Mouse (Mus musculus) forebrain, postnatal 0 days (tissue): ENCODE measurements around the gene Prmt6. TPM values are rescaled to one million over a fixed set of nuclear protein-coding genes. Genes with fewer than 3 reads are reported as not detected.
A peak's percentile ranks its signal among the peaks of the same experiment; 100 is the strongest.

Experiments used
- ATAC-seq: fragments of 200-750 bp; cut with Nextera tagmentation; 2 replicates; pipeline ENCODE4 v1.8.0; 2017; ENCODE audit warnings: mild to moderate bottlenecking, moderate library complexity
- DNase-seq: peaks from one replicate; pipeline ENCODE4 v3.0.0-alpha.2; 2015
- H3K27ac ChIP-seq: fragments of 300-500 bp; sonication (generic); 2 replicates; pipeline ENCODE4 v1.5.1; 2014; ENCODE audit warnings: low read depth, mild to moderate bottlenecking, antibody characterized with exemption, low read length, moderate library complexity, mixed read lengths
- H3K27me3 ChIP-seq: fragments of 300-500 bp; sonication (generic); 2 replicates; pipeline ENCODE4 v1.6.1; 2014; ENCODE audit warnings: mild to moderate bottlenecking, low read length, mixed read lengths; ENCODE audit not compliant: insufficient read depth
- H3K36me3 ChIP-seq: fragments of 300-500 bp; sonication (generic); 2 replicates; pipeline ENCODE4 v1.6.1; 2014; ENCODE audit warnings: mild to moderate bottlenecking, moderate library complexity; ENCODE audit not compliant: insufficient read depth
- H3K4me1 ChIP-seq: fragments of 300-500 bp; sonication (generic); 2 replicates; pipeline ENCODE4 v1.6.1; 2014; ENCODE audit warnings: antibody characterized with exemption; ENCODE audit not compliant: insufficient read depth
- H3K4me2 ChIP-seq: fragments of 300-500 bp; sonication (generic); 2 replicates; pipeline ENCODE4 v1.6.1; 2014; ENCODE audit warnings: low read depth, mild to moderate bottlenecking, moderate library complexity
- H3K4me3 ChIP-seq: fragments of 300-500 bp; sonication (generic); 2 replicates; pipeline ENCODE4 v1.5.1; 2014; ENCODE audit warnings: low read depth, low read length, mixed read lengths
- H3K9ac ChIP-seq: fragments of 300-500 bp; sonication (generic); 2 replicates; pipeline ENCODE4 v1.6.1; 2014; ENCODE audit warnings: mild to moderate bottlenecking
- H3K9me3 ChIP-seq: fragments of 300-500 bp; sonication (generic); 2 replicates; pipeline ENCODE4 v1.6.1; 2016; ENCODE audit warnings: low read length
- CTCF ChIP-seq: sonication (generic); IDR thresholded peaks from 2 replicates; pipeline ENCODE4 v1.5.1; 2016; ENCODE audit warnings: antibody characterized with exemption, control low read depth, low read depth
- WGBS: fragments of 180-500 bp; shearing (Covaris S2); extraction: QIAGEN DNeasy Blood & Tissue Kit; methylation state at CpG from one replicate; pipeline ENCODE4 v1.1.7; 2014; 5-methylcytosine and 5-hydroxymethylcytosine counted together
- polyA plus RNA-seq: library from polyadenylated mRNA; unstranded; fragments of >200 nt; fragmentation: Nextera tagmentation; extraction: Ambion mirVana; gene quantifications from 2 replicates; pipeline ENCODE4 v1.2.1, GENCODE M21; 2015
- total RNA-seq: library from RNA; depleted of rRNA; stranded (reverse); fragments of >200 nt; gene quantifications from 2 replicates; pipeline ENCODE4 v1.2.3, GENCODE M21; 2014; rRNA removed

The Prmt6 gene
- total RNA-seq = 27.9 and 39.8 TPM in 2 replicates
- 22.6 and 23.4 TPM in 2 replicates for polyA plus RNA-seq

GRCm38 (mm10) chr3:110250839-110251700 lies at the start of gene Prmt6:
TSS of gene Prmt6 (minus strand) at chr3:110250998.
- H3K27me3 ChIP-seq = no peaks in the 10 kb centered on the region
- H3K27ac ChIP-seq = peak within 1 kb of the TSS; percentile 97
- H3K9me3 ChIP-seq = no peaks in the 10 kb centered on the region
- H3K4me1 ChIP-seq = peaks cover 9% of the 10 kb centered on the region; the same call in 1 of the 2 replicates
- DNase-seq (peak; percentile 94), ATAC-seq (peak; percentile 96)
- H3K36me3 ChIP-seq = peaks cover 13% of the 10 kb centered on the region
- 21% methylated on average over 38 of the region's 38 CpGs for WGBS
- TF ChIP-seq CTCF = no peak
- H3K4me2 ChIP-seq = peak within 1 kb of the TSS; percentile 72
- H3K9ac ChIP-seq = peak within 1 kb of the TSS; percentile 97
- peak within 1 kb of the TSS; percentile 79 for H3K4me3 ChIP-seq

DNA sequence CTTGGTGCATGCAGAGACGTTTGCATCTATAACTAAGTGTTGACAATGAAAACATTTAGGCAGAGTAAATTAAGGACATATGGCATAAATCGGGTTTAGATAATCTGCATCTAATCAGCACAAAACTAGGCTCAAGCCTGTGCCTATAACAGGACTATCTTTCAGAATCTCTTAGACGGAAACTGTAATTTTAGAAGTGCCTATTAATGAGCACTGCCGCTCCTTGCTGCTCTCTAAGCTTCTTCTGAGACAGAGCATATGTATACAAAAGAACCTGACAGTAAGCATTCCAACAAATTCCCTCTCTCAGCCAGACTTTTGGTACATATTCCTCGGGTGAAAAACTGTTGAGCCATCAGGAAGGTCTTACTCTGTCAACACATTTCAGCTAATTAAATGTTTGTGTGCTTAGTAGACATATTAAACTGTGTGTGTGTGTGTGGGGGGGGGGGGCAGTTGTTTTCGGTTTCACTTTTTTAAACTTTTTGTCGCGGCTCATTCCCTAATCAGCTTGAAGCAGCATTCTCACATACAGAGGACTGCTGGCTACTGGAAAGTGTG lies 39.8 kb upstream of the Prmt6 start:
- Histone ChIP-seq H3K27me3 (no peaks in the 10 kb centered on the region), H3K36me3 (no peaks in the 10 kb centered on the region), H3K4me3 (no peak overlapping the region), H3K27ac (no peak overlapping the region), H3K9me3 (no peaks in the 10 kb centered on the region), H3K4me1 (no peaks in the 10 kb centered on the region), H3K4me2 (no peak overlapping the region), H3K9ac (no peak overlapping the region)
- 47% methylated on average over 8 of the region's 8 CpGs for WGBS
- TF ChIP-seq CTCF = no peak
- DNase-seq (no peak), ATAC-seq (peak; percentile 29; the same call in 1 of the 2 replicates)

DNA sequence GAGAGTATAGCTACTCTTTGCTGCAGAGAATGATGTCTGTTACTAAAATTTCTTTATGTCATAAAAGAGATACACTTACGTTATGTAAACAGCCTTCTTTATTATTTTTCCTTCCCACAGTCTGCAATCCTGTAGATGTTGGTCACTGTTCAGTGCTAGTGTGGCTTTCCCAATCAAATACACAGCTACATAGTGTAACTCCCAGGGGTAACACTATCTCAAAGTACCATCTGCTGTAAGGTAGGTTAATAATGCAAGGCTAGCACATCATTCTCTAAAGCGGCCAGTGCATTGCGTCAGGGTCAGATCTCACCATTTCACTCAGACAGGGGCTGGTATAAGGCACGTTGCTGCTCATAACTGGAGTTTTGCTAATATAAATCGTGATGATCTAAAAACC lies 31.9 kb upstream of the Prmt6 start:
- Histone ChIP-seq H3K27ac (no peak overlapping the region), H3K4me3 (no peak overlapping the region), H3K9ac (no peak overlapping the region), H3K4me2 (no peak overlapping the region), H3K4me1 (no peaks in the 10 kb centered on the region), H3K9me3 (no peaks in the 10 kb centered on the region), H3K36me3 (no peaks in the 10 kb centered on the region), H3K27me3 (no peaks in the 10 kb centered on the region)
- WGBS = 85% methylated on average over 5 of the region's 5 CpGs
- DNase-seq = no peak
- ATAC-seq = no peak
- TF ChIP-seq CTCF = no peak

GRCm38 (mm10) chr3:110267790-110268189 lies 17.0 kb upstream of the Prmt6 start:
- ATAC-seq = no peak
- 37% methylated on average over 2 of the region's 2 CpGs for WGBS

DNA sequence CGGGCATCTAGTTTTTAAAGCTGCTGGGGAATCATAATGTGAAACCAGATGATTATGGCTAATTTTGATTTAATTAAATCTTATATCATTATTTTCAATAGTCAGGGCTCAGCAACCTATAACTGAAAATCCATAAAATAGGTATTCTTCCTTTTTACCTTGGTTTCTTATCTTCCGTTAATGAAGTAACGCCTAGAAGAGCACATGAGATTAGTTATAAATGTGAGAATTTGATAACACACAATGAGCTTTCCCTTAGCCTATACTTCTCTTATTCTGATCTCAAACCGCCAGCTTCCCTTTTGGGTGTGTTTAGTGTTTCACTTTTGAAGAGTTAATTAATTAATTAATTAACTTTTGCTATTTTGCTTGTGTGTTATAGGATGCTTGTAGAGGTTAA lies 2.3 kb upstream of the Prmt6 start:
- H3K27me3 ChIP-seq = no peaks in the 10 kb centered on the region
- ATAC-seq (no peak), DNase-seq (no peak)
- H3K4me1 ChIP-seq = peaks cover 6% of the 10 kb centered on the region; the same call in 1 of the 2 replicates
- no peak overlapping the region for H3K4me2 ChIP-seq
- 92% methylated on average over 4 of the region's 4 CpGs for WGBS
- no peak overlapping the region for H3K9ac ChIP-seq
- H3K36me3 ChIP-seq = no peaks in the 10 kb centered on the region
- H3K27ac ChIP-seq = no peak overlapping the region
- no peak for TF ChIP-seq CTCF
- no peaks in the 10 kb centered on the region for H3K9me3 ChIP-seq
- H3K4me3 ChIP-seq = no peak overlapping the region

More at GRCm38 (mm10) chr3:110267790-110268189, 17.0 kb upstream of the Prmt6 start:
- no peaks in the 10 kb centered on the region for H3K9me3 ChIP-seq
- H3K9ac ChIP-seq = no peak overlapping the region
- H3K4me2 ChIP-seq = no peak overlapping the region
- no peak overlapping the region for H3K27ac ChIP-seq
- no peak overlapping the region for H3K4me3 ChIP-seq
- no peak for TF ChIP-seq CTCF
- no peaks in the 10 kb centered on the region for H3K4me1 ChIP-seq
- no peak for DNase-seq
- H3K36me3 ChIP-seq = no peaks in the 10 kb centered on the region
- no peaks in the 10 kb centered on the region for H3K27me3 ChIP-seq

- peak; percentile 25; the same call in 1 of the 2 replicates for TF ChIP-seq CTCF
- Histone ChIP-seq H3K9ac (peak overlapping the region; percentile 97), H3K27ac (peak overlapping the region; percentile 97), H3K36me3 (peaks cover 13% of the 10 kb centered on the region), H3K27me3 (no peaks in the 10 kb centered on the region), H3K4me3 (peak overlapping the region; percentile 79), H3K4me1 (peaks cover 9% of the 10 kb centered on the region; the same call in 1 of the 2 replicates), H3K4me2 (peak overlapping the region; percentile 72), H3K9me3 (no peaks in the 10 kb centered on the region)
- DNase-seq (peak; percentile 70), ATAC-seq (peak; percentile 80)
- WGBS = 2% methylated on average over 89 of the region's 89 CpGs
These were observed 633 bp downstream of the Prmt6 start for GRCm38 (mm10) chr3:110249891-110250838.
